Mouse (Mus musculus): ENCODE measurements around the gene 1700029I15Rik.

GRCm38 (mm10) chr2:92371971-92372690, 10.2 kb upstream of the 1700029I15Rik start:
- no peak for TF ChIP-seq CTCF (IDR thresholded peaks at IDR 0.05; ENCODE audit: low read depth, low read length)
- no peak for TF ChIP-seq POLR2A (IDR thresholded peaks at IDR 0.05; ENCODE audit: borderline replicate concordance, low read depth, low read length)
